Mouse (Mus musculus): ENCODE results near the gene Uap1l1.

Uap1l1 gene

DNA sequence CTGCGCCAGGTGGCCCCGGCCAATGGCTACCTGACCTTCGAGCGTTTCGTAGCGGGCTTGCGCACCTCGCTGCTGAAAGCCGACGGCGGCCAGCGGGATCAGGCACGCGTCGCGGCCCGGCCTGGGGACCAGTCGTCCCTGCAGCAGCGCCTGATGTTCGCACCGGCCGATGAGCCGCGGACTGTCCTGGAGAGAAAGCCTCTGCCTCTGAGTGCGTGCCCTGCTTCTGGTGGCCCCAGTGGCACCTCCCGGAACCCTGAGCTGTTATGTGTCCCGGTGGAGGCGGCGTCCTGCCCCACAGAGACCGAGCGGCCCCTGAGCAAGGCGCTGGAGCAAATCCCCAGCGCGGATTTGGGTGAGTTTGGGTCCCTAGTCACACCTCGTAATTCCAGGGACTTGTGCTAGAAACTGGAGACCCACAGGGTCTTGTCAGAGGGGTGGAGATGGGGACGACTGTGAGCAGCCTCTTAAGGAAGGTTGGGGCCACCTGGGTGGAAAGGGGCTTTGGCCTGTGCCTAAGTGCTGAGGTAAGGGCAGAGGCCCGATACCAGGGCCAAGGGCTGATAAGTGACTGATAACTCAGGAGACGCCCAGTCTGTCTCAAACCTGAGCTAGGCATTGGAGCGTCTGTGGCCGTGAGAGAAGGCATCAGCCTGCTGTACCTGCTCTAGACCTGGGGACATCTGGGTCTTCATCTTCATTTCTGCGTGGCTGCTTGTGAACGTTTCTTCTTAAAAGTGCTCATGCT is 7.3 kb upstream of the Uap1l1 start:
- in situ Hi-C loops (cut with MboI; ENCODE audit: unreplicated experiment in 2 of 2): no loop called here

DNA sequence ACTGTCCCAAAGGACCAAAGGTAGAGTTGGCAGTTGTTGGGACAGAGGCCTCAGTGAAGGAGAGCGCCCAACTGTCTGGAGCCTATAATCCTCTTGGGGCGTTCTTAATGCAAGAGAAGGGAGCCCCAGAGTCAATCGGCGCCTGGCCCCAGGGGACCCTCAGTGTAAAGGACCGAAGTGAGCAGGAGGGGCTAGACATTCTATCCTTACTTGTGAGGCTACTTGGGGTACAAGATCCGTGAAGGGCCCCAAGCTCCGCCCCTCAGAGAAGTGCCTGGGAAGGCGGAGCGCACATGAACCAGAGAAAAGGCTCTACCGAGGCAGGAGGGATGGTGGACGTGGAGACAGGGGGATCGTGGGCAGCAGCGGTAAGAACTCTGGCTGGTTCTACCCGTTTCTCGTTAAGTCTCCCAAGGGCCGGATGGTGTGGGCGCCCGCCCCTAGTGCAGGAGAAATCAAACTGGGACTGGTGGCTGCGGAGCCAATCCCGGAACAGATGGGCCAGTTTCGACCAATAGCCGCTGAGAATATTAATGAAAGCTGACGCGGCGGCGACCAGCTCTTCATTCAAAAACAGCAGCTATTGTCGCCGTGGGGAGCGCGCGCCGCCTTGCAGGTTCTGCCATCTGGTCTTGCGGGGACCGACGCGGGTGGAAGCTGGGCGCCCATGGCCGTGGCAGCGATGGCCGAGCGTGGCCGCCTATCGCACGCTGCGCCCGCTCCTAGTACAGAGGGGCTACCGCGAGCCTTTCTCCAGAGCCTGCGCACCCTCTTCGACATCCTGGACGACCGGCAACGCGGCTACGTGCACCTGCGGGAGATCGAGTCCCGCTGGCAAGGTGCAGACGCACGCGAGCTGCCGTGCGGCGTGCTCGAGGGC is 6.5 kb upstream of the Uap1l1 start, which contains the start of gene Sapcd2:
TSS of gene Sapcd2 (plus strand) at position 558 of the 880 bp plus-strand sequence.
- in situ Hi-C loops (cut with MboI; ENCODE audit: unreplicated experiment in 2 of 2): no loop called here

DNA sequence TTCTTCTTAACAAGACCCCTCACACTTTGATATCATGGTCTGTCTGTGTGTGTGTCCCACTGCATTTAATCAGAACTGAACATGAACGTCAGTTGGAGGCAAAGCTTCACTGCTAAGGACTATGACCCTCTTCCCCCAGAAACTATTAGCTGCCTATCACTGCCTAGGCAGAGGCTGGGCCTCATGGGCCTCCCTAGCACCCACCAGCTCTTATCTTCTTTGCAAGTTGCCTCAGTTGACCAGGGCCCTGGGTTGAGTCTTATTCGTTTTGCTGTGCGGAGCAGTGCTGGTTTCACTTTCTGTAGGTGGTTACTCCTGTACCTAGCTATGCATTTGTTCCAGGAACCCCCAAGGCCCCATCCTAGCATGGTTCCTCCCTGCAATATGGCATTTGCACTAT is 4.5 kb upstream of the Uap1l1 start:
- in situ Hi-C loops (cut with MboI; ENCODE audit: unreplicated experiment in 2 of 2): loop anchor here in 1 of 2 experiments (5.0 kb wide), 1 partner anchor 38 kb away; the partner anchor contains the start of gene Man1b1

DNA sequence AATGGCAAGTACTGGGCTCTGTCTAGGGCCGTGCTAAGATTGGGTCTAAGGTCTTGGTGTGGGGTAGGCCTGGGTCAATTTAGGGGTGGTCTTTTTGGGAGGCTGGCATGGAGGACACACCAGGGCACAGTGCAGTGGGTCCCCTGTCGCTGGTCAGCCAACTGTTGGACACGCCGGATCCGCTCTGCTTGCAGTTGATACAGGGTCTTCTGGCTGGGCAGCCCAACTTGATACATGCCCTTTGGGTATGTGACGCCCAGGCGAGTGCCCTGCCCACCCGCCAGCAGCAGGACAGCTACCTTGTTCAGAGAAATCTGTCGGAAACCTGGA is 756 bp downstream of the Uap1l1 start:
- in situ Hi-C loops (cut with MboI; ENCODE audit: unreplicated experiment in 2 of 2): loop anchor here in 1 of 2 experiments (5.0 kb wide), 1 partner anchor 32 kb away; the partner anchor contains the start of gene Man1b1

DNA sequence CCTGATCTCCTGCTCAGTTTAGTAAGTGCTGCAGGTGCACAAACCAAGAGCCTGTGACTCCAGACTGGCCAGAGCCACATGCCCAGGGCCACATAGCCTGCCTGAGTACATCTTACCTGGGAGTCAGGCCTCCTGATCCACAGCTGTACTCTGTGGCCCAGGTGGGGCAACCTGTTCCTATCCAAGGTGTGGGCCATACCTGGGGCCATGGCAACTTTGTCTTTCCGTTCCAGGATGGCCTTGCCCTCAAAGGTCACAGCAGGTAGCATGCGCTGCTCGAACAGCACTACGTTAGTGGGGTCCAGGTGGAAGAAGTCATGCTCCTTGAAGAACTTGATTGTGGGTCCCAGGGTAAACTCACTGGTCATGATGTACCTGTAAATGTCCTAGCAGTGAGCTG is 1.2 kb downstream of the Uap1l1 start:
- in situ Hi-C loops (cut with MboI; ENCODE audit: unreplicated experiment in 2 of 2): no loop called here

DNA sequence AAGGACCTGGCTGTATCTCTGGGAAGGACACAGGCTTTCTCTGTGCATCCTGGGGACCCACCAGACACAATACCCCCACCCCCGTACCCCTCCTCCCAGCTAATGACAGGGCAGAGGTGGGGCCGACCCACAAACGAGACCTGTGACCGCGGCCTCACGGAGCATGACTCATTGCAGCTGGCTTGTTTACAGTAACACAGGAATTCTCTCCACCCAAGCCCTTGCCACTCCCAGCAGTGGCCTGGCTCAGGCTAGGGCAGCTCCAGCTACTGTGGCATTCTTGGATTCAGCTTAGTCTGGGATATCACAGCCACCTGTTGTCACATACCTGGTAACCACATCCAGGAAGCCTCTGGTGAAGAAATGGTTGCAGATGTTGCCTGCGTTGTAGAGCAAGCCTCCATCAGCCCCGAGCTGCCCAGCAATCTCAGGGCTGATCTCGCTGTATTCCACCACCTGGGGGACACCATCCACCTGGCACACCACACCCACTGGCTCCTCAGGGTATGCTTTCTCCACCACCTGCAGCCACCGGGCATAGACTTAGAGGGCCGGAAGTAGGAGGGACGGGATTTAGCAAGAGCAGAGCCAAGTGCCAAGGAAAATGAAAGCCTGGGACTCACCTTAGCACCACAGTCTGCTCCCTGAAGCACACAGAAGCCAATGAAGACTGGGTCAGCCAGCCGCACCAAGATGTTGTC is 1.9 kb downstream of the Uap1l1 start:
- in situ Hi-C loops (cut with MboI; ENCODE audit: unreplicated experiment in 2 of 2): no loop called here

DNA sequence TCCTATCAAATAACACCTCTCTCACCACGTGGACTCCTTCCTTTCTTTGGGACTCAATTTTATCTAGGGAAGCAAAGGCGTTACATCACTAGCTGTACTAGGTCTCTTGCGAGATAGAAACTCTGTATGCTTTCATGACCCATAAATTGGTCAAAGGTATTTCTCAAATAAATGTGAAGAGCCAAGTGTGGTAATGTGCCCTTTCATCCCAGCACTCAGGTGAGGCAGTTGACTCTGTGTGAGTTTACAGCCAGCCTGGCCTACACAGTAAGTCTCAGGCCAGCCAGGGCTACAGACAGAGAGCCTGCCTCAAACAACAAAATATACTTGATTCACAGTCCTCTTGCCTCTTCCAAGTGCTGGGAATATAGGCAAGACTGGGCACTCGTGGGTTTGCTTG is 5.6 kb downstream of the Uap1l1 start:
- in situ Hi-C loops (cut with MboI; ENCODE audit: unreplicated experiment in 2 of 2): no loop called here

DNA sequence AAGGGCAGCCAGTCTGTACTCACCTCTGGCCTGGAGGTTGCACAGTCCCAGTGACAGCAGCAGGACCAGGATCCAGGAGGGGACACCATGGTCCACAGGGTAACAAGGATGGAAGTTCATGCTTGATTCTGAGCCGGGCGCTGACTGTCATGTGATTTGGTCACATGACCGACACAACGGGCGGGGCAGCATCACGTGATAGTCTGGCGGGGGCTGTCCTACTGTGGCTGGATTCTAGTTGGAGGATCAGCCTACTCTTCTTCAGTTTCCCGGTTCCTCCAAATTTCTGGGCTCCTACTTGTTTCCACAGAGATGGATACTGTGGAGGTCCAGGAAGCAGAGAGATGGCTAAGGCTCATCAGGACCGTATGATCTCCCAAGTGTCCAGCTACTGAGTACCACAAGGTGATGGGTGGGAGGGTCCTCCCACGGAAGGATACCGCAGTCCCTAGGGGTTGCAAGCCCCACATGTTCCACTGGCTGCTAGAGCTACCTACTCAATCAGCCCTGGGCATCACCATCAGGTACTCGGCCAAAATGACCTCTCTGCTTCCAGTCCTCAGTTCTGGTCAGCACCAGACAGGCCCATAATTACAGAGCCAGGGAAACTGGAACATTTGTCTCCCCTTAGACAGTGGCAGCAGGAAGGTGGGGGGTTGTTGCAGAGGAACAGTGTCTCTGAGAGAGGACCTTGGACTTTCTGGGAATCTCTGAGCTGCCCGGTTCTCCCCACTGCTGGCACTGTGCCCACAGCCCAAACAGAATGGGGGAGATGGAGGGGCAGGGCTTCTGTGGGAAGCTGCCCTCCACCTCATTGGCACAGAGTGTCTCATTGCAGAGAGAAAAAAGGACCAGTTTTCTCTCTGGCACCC is 9.0 kb downstream of the Uap1l1 start, which contains the start of gene Dpp7:
TSS of gene Dpp7 (minus strand) at position 152 of the 872 bp plus-strand sequence.
- in situ Hi-C loops (cut with MboI; ENCODE audit: unreplicated experiment in 2 of 2): no loop called here

DNA sequence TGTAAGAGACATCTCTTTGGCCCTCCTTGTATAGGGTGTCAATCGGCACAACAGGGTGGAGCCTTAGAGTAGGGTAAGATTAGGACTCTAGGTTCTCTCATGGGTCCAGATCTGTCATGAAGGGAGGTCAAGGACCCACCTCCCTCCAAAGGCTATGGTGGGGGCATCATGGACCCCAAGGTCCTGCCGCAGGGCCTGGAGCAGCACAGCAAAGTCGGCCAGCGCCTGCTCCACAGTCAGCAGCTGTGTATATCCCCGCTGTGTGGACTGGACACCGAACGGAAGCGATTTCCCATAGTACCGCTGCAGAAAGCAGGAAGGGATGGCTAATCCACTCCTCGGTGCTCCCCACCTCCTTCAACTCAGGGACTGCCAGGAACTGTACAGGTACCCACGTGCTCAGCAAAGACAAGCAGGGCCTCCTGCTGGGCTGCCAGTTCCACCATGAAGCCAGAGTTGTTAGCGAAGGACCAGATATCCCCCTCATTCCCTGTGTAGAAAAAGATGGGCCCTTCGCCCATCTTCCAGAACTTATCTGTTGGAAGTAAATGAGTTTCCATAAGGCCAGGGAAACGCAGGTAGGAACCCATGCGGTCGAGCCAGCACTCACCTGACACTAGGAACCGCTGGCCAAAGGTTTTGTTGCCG is 9.9 kb downstream of the Uap1l1 start:
- in situ Hi-C loops (cut with MboI; ENCODE audit: unreplicated experiment in 2 of 2): no loop called here

DNA sequence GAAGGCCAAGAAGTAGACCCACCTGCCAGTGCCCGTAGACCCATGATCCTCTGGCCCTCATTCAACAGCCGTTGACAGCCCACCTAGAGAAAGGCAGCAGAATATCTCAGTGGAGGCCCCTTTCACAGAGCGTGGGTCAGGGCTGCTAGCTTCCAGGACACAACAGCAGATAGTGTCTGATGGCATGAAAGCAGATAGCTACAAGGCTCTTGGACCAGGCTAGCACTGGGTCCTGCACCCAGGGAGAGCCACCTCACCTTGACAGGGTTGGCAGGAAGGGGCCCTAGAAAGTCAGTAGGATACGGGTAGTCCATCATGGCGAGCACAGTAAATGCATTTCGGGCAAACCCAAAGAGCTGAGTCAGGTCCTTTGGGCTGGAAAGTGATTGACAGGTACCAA is 11.3 kb downstream of the Uap1l1 start:
- in situ Hi-C loops (cut with MboI; ENCODE audit: unreplicated experiment in 2 of 2): no loop called here

DNA sequence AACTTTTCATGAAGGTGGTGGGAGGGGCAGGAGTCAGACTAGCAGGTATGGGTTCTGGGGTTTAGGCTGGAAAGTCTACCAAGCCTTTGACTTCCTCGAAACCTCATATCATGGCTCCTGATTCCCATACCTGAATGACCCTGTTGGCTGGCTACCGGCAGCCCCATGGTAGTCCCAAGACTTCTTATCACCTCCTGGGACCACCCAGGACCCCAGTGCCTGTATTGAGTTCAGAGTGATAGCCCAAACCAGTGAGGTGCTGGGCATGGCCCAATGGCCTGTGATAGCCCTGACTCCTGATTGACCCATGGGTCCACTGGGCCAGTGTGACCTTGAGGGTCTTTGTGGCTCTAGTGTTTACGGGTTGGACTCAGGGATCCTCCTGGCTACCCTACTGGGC is 14.8 kb downstream of the Uap1l1 start:
- in situ Hi-C loops (cut with MboI; ENCODE audit: unreplicated experiment in 2 of 2): no loop called here

DNA sequence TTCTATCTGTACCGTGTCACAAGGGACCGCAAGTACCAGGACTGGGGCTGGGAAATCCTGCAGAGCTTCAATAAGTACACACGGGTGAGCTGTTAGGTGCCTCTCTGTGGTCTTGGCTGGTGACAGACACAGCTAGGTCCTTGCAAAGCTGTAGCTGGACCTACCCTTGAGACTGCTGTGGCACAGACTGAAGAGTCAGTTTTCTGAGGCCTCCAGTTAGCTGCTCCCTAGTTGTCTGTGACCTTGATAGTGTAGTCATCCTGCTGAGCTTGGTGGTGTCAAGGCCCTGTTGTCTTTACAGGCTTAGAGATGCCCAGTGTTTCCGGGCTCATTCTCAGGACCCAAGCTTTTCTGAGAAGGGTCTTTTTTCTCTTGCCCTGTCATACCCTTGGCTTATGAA is 16.0 kb downstream of the Uap1l1 start:
- in situ Hi-C loops (cut with MboI; ENCODE audit: unreplicated experiment in 2 of 2): no loop called here

DNA sequence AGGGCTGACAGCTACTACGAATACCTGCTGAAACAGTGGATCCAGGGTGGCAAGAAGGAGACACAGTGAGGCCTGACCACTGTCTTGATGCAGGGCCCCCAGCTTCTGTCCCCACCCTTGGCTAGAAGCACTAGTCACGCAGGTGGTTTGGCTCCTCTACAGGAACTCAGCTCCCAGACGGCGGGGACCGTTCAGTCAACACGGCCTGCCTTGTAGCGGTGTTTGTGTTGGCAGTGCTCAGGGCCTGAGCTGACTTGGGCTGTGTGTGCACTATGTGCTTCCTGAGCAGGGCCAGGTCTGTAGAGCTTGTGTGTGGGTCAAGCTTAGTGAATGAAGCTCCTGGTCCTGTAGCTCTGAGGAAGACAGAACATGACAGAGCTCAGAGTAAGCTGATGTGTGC is 17.3 kb downstream of the Uap1l1 start:
- in situ Hi-C loops (cut with MboI; ENCODE audit: unreplicated experiment in 2 of 2): no loop called here

DNA sequence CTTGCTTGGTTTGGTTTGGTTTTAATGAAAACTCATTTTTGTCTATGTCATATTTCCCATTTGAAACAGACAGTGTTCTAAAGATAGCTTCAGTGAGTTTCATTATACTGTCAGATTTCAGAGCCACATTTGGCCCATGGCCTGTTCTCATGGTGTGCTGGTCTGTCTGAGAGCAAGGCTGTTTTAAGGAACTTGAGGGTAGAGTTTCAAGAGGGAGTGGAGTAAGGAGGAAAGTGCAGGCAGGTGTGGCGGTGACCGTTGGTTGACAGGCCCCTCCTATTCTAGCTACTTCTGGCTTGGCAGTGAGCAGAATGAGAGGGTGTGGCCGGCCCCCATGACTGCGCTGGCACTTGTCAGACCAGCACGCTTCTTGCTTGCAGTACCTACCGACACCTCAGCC is 27.2 kb downstream of the Uap1l1 start:
- in situ Hi-C loops (cut with MboI; ENCODE audit: unreplicated experiment in 2 of 2): loop anchor here in 1 of 2 experiments (10.0 kb wide), 1 partner anchor 66 kb away; no protein-coding TSS in a partner anchor

DNA sequence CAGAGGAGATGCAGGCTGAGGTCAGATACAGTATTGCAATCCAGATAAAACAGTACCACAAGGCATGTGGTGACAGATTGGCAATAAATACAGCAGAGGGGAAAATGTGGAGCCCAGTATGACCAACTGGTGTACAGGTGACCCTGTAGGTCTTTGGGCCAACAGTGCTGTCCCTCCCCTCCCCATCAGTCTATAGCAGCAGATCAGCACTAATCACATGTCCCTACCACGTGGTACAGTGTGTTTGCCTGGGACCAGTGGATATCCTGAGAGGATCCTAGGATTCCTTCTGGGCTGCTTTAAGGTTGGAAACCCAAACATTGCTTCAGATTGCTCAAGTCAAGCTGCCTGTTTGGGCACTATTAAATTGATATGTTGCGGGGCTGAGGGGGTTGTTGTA is 31.9 kb downstream of the Uap1l1 start:
- in situ Hi-C loops (cut with MboI; ENCODE audit: unreplicated experiment in 2 of 2): loop anchor here (5.0 to 10.0 kb wide), 3 partner anchors 34 to 71 kb away; partner anchors contain the start of gene Uap1l1 (in 1 of the 2)

DNA sequence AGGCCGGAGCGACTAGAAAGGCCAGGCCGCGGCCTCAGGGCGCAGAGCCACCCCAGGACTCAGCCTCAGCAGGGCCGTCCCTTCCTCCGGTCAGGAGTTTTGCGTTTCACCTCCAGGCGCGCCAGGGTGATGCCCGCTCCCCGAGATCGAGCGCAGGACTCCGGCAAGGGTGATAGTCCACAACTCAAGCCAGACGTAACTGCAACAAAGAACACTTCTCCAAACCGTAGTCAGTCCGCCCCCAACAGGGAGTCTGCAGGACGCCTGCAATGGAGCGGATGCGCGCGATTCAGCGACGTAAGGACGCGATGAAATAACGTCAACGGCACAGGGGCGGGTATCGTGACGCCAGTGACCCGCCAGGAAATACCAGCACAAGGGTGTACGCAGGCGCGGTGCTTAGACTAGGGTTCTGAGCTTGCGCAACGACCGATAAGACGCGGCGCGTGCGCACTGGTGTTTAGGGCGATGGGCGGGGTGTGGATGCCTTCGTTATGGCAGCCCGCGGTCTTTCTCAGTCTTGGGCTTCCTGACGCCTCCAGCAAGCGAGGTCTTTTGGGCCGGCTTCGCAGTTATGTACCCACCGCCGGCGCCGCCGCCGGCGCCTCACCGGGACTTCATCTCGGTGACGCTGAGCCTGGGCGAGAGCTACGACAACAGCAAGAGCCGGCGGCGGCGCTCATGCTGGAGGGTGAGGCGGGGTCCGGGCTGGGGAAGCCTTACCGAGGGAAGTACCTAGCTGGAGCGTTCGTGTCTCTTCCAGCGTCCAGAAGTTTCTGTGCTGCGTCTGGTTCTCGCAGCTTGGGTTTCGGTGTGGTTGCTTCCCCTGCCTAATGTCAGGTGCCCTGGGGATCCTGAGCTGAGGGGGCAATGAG is 33.0 kb downstream of the Uap1l1 start, which contains the start of gene Man1b1:
TSS of gene Man1b1 (plus strand) at position 53 of the 875 bp plus-strand sequence.
- in situ Hi-C loops (cut with MboI; ENCODE audit: unreplicated experiment in 2 of 2): loop anchor here (5.0 to 10.0 kb wide), 3 partner anchors 35 to 72 kb away; partner anchors contain the start of gene Uap1l1 (in 1 of the 2)

DNA sequence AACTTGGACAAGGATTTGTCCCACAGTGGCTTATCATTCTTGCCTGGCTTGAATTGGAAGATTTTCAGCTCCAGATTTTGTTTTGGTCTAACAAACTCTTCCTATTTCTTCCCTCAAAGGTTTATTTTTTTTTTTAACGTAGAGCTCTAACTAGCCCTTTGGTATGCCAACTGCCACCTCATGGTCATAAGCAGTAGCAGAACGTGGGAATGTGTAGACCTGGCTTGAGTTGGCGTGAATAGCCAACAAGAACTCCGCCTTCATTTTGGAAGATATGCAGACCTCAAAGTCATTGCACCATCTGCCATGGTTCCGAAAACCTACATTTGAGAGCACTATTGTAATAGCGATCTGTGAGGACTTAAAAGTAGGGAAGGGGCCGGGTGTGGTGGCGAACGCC is 34.0 kb downstream of the Uap1l1 start:
- in situ Hi-C loops (cut with MboI; ENCODE audit: unreplicated experiment in 2 of 2): loop anchor here (5.0 to 10.0 kb wide), 3 partner anchors 36 to 73 kb away; partner anchors contain the start of gene Uap1l1 (in 1 of the 2)

DNA sequence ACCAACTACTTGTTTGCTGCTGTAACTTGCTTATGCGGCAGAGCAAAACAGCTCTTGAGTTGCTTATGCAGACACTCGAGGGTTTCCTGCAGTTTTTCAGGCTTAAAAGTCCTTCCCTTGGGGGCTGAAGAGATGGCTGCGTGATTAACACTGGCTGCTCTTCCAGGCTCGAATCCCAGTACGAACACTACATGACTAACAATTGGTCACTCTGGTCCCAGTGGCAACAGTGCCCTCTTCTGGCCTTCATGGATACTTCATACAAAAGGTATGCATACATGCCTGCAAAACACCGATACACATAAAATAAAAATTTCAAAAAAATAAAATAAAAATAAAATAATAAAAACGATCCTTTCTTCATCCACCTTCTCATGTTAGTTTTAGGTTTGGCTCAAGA is 37.0 kb downstream of the Uap1l1 start:
- in situ Hi-C loops (cut with MboI; ENCODE audit: unreplicated experiment in 2 of 2): loop anchor here in 1 of 2 experiments (10.0 kb wide), 1 partner anchor 194 kb away; no protein-coding TSS in a partner anchor

All from v-Abl transformed pro-B cells (cell line).